Mouse (Mus musculus) spleen, postnatal 14 days (tissue): ENCODE results near the gene Ush1g.

Experiments used
- DNase-seq, 2 experiments: peaks; one replicate each; pipeline ENCODE4 v3.0.0; 2021 to 2022; ENCODE audit warnings: low spot score in 2 of 2

The Ush1g gene

DNA sequence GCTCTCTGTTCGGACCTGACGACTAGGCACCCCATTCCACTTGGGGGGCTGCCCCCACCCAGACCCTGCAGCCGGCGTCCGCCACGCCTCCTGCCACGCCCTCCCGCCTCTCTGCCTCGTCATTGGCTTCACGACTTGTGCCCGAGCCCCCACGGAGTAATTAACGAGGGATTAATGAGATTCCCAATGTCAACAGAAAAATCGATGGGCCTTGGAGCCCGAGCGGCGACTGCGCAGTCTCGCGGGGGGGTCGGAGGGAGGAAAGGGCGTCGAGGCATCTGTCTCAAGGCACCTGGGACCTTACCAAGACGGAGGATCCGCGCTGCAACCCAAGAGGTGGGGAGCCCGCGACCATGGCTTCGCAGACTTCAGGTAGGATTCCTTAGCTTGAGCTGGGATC lies 12.7 kb upstream of the Ush1g start, which contains the start of gene Otop3:
TSS of gene Otop3 (plus strand) at position 201 of the 400 bp plus-strand sequence.
- DNase-seq: no peak

DNA sequence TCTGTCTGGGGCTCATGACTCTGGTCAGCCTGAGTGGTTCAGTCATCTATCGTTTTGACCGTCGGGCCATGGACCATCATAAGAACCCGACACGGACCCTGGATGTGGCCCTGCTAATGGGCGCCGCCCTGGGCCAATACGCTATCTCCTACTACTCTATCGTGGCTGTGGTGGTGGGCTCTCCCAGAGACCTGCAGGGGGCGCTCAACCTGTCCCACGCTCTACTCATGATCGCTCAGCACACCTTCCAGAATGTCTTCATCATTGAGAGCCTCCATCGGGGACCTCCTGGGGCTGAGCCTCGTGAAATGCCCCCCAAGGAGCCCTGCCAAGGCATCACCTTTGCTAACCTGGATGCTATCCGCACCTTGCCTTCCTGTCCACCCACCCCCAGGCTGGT lies 7.5 kb upstream of the Ush1g start:
- no peak for DNase-seq

DNA sequence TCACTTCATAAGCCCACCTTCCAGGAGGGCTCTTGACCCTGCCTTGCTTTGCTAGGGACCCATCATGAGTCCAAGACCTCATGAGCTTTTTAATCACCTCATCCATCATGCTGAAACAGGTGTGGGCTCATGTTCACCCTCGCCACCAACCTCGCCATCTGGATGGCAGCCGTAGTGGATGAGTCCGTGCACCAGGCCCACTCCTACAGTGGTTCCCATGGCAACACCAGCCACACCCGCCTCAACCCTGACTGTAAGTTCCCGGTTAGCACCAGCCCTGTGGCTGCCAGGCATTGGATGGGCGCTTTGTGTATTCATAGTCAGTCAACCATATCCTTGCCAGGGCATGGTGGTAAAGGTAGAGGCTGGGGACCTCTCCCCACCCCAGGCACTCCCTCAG lies 4.9 kb upstream of the Ush1g start:
- no peak for DNase-seq

GRCm38 (mm10) chr11:115323354-115323753 lies 1.5 kb upstream of the Ush1g start:
- no peak for DNase-seq

DNA sequence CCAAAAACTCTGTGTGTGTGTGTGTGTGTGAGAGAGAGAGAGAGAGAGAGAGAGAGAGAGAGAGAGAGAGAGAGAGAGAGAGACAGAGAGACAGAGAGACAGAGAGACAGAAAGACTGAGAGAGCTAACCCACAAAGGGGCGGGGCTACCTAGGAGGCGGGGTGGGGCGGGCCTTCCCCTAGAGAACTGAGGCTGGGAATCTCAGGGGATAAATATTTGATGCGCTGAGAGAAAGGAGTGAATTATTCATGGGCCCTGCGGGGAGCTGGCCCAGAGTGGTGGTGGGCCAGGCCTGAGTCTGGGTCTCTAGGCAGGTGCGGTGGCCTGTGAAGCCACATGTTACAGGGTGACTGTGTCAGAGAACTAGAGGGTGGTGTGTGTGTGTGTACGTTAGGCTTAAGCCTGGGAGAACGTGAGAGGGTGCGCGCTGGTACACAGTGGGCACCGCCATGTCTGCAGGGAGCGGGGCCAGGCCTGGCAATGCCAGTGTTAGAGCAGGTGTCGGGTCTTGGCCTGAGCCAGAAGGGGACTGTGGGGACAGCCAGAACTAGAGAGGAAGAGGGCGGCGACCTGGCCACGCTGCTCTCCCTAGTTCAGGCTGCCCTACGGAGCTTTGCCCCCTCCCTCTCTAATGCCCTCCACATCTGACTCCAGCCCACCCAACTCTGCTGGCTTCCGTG lies 2.0 kb downstream of the Ush1g start:
- no peak for DNase-seq

DNA sequence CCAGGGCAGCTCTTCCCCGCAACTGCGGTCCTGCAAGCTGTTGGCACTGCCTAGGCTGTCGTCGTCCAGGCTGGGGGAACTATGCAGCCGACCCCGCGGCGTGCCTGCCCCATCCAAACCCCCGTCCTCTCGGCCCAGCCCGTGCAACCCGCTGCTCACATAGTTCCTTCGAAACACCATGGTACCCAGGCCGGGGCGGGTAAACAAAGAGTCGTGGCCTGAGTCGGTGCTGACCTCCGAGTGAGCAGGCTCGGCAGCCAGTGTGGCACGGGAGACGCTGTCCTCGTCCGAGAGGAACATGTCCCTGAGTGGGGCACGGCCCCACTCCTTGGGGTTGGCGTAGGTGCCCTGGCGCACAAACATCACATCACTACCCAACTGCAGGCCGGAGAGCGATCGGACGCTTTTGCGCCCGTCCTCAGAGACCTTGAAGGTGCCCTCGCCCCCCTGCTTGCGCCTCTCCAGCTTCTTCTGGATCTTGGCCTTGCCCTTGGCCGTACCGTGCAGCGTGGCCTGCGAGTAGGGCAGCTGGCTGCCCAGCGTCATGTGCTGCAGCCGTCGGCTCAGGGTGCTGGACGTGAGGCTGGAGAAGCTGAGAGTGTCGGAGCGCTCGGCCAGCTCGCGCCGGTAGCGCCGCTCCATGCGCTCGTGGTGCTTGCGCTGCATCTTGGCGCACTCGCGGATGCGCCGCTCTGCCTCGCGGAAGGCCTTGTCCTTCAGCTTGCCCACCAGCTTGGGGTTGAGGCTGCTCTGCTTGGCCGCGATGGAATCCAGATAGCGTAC lies 3.4 kb downstream of the Ush1g start:
- no peak for DNase-seq

DNA sequence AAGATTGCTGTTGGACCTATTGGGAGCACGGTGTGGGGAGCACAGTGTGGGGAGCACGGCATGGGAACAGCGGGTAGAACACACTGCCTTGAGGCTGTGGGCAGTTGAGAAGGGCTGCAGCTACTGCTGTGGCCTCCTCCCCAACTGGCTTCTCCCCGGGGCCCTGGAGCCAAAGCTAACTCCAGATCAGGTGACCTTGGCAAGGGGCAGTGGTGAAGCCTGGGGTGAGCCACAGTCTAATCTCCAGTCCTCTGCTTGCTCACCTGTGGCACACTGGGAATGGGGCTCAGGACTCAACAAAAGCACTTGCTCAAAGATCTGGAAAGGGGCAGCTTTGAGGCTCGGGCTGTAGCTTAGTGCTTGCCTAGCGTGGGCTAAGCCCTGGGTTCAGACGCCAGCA lies 4.6 kb downstream of the Ush1g start:
- no peak for DNase-seq

- DNase-seq: no peak
Observed at GRCm38 (mm10) chr11:115314249-115314648, 7.6 kb downstream of the Ush1g start.

DNA sequence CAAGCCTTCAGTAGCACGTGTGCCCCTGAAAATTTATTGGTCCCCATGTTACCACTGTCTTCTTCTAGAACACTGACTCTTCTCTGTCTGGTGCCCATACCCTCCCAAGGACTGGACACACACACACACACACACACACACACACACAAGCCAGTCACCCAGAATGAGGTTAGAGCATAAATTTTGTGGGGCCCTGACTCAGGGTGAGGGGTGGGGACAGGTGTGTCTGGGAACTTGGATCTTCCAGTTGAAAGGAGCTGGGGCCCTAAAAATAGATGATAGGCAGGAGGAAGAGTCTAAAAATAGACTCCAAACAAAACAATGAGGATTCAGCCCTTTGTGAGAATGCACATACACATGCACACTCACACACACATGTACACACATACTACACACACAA lies 13.1 kb downstream of the Ush1g start:
- no peak for DNase-seq

GRCm38 (mm10) chr11:115306863-115307262 lies 15.0 kb downstream of the Ush1g start, which contains the start of gene Otop2:
Gene Otop2 (plus strand): TSS chr11:115307163.
- no peak for DNase-seq

DNA sequence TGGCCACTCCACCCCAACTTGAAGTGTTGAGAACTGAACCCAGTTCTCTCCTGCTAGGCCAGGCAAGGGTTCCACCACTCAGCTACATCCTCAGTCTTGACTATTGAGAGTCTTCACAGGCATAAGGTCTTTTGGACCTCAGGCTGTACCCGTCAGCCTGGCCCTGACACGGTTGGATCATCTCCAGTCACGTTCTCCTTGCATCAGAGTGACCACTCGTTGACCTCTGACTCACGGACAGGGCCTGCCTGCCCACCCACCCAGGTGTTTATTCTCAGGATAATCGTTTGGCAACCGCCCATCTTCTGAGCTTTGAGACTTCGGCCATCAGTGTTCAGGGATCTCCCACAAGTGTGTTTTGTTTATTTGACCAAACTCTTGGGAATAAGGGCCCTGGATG lies 18.7 kb downstream of the Ush1g start:
- no peak for DNase-seq

GRCm38 (mm10) chr11:115301351-115301750 lies 20.5 kb downstream of the Ush1g start:
- DNase-seq: no peak

DNA sequence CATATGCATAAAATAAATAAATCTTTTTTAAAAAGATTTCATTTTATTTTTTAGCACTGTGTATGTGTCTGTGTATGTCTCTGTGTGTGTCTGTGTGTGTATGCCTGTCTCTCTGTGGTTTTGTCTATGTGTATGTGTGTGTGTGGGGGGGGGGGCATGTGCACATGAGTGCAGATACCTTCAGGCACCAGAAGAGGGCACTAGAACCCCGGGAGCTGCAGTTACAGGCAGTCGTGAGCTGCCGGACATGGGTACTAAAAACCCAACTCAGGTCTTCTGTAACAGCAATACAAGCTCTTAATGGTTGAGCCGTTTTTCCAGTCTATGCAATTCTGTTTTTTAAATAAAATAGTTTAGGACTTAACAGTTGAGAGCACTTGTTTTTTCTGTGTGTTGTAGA lies 21.1 kb downstream of the Ush1g start:
- DNase-seq: no peak

DNA sequence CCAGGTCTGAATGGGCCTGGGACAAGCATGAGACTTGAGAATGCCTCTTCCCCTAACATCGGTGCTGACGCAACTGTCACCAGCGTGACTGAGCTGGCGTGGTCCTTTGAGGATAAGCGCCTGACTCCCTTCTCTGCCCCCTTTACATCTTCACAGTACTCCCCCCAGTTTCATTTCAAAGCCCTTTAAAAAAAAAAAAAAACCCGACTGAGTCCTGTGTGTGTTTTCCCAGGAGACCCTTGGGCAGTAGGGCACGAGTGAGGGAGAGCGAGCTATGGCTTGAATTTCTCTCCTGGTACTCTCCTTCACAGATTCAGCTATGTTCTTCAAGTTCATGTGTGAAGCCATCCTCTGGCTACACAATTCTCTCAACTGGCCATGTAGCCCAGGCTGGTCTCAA lies 23.7 kb downstream of the Ush1g start:
- no peak for DNase-seq

DNA sequence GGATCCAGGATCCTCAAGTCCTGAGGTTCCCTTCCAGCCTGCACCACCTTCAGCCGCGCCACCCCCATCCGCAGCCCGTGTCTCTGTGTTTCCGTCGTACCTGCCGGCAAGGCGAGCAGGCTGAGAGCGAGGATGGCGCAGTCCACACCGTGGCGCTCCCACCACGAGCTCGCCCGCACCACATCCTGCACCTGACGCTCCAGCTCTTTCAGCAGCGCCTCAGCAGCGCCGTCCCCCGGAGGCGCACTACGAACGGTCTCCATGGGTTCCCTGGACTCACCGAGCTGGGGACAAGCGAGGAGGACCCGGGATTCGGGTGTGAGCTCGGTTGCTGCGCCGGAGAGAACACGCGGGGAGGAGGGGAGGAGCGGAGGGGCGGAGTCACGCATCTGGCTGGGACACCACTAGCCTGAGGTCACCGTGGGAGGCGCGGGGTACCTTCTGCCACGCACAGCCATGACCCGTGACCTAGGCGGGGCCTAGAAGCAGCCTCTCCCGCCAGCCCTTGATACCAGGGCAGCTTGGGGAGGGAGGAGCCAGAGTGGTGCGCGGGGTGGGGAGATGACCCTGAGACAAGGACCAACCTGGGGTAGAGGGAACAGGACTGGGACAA lies 24.5 kb downstream of the Ush1g start, which contains the start of gene Fads6:
TSS of gene Fads6 (minus strand) at position 450 of the 613 bp plus-strand sequence.
- DNase-seq: no peak

GRCm38 (mm10) chr11:115296471-115297210 lies 25.2 kb downstream of the Ush1g start:
- DNase-seq: no peak

DNA sequence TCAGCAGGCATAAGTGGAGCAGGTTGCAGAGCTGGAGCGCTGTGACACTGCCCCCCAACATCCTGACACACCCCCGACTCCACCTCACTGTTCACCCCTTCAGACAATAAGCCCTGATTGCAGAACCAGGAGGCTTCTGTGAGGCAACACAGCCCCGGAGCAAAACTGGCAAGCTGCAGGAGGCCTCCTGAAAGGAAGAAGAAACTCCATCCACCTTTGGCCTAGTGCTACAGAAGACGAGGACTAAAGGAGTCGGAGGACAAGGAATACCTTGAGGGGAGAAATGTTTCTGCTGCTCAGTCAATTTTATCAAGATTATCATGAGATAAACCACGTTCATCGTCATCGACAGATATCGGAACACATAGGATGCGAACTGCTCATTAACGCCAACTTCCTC lies 25.9 kb downstream of the Ush1g start:
- DNase-seq: no peak

- DNase-seq: no peak
Observed at GRCm38 (mm10) chr11:115292631-115293375, 29.0 kb downstream of the Ush1g start.

DNA sequence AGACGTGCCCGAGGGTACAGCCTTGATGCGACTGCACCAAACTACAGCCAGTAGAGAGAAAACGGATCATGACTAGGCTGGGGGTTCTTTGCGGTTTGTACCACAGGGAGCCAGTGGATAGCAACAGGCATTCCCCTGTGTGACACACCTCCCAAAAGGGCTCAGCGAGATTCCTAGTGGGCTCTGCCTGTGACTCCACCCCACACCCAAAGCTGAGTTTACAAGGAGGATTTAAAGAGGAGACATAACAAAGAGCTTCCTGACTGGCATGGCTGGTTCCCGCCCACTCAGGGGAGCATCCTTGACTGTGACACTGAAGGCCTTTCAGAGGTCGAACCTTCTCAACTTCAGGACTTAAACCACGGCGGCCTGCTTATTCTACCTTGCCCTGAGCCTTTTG lies 30.3 kb downstream of the Ush1g start:
- no peak for DNase-seq

GRCm38 (mm10) chr11:115290919-115291318 lies 30.9 kb downstream of the Ush1g start:
- DNase-seq: no peak

DNA sequence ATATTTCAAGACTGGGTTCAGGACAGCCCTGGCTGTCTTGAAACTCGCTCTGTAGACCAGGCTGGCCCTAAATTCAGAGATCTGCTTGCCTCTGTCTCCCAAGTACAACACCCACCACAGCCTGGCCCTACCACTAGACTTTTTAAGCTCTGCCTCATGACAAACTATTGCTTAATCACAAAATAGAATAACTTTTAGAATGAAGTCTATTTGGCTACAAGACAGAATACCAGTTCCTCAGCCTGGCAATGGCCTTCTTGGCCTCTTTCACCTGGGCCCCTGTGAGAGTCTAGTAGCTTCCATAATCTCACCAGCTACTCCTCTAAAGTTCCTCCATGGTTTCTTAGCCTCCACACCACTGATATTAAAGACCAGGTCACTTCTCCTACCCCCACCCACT lies 31.5 kb downstream of the Ush1g start:
- DNase-seq: no peak
